Mouse (Mus musculus): ENCODE measurements around the gene Wdr62.

Wdr62 gene

GRCm38 (mm10) chr7:30279951-30280669, at the start of gene Wdr62, which contains the start of gene Thap8:
Gene Wdr62, minus strand, starts transcription at chr7:30280419.
Gene Thap8, plus strand, starts transcription at chr7:30280094.
- WGBS = under 1% methylated on average over 48 of the region's 49 CpGs

GRCm38 (mm10) chr7:30328379-30328778, 48.2 kb upstream of the Wdr62 start:
- WGBS = 59% methylated on average over 10 of the region's 10 CpGs

- 60% methylated on average over 15 of the region's 15 CpGs for WGBS
Measured at GRCm38 (mm10) chr7:30327140-30327539, 46.9 kb upstream of the Wdr62 start.

GRCm38 (mm10) chr7:30325364-30325763, 45.1 kb upstream of the Wdr62 start:
- 42% methylated on average over 2 of the region's 2 CpGs for WGBS

- whole genome bisulfite sequencing = 65% methylated on average over 5 of the region's 5 CpGs
Measured at GRCm38 (mm10) chr7:30324300-30324944, 44.2 kb upstream of the Wdr62 start.

GRCm38 (mm10) chr7:30323795-30324194, 43.6 kb upstream of the Wdr62 start, which contains the start of gene Sdhaf1:
Gene Sdhaf1, minus strand, starts transcription at chr7:30323895.
- WGBS = 71% methylated on average over 3 of the region's 3 CpGs

- 28% methylated on average over 6 of the region's 6 CpGs for WGBS
Measured at GRCm38 (mm10) chr7:30322865-30323264, 42.6 kb upstream of the Wdr62 start.

- WGBS = 1% methylated on average over 20 of the region's 20 CpGs
Measured at GRCm38 (mm10) chr7:30322285-30322667, 42.1 kb upstream of the Wdr62 start.

GRCm38 (mm10) chr7:30321539-30322284, 41.5 kb upstream of the Wdr62 start, which contains the start of gene E130208F15Rik:
Gene E130208F15Rik, plus strand, starts transcription at chr7:30321740.
- WGBS = under 1% methylated on average over 63 of the region's 63 CpGs

GRCm38 (mm10) chr7:30320946-30321345, 40.7 kb upstream of the Wdr62 start:
- 79% methylated on average over 2 of the region's 2 CpGs for WGBS

- 96% methylated on average over 3 of the region's 3 CpGs for WGBS
Measured at GRCm38 (mm10) chr7:30318142-30318541, 37.9 kb upstream of the Wdr62 start.

GRCm38 (mm10) chr7:30315559-30316529, 35.6 kb upstream of the Wdr62 start:
- 85% methylated on average over 13 of the region's 13 CpGs for WGBS

- WGBS = 40% methylated on average over 9 of the region's 9 CpGs
Measured at GRCm38 (mm10) chr7:30314721-30315155, 34.5 kb upstream of the Wdr62 start, which contains the start of gene Syne4. Gene Syne4, plus strand, starts transcription at chr7:30314807.

GRCm38 (mm10) chr7:30313666-30314320, 33.6 kb upstream of the Wdr62 start:
- 64% methylated on average over 27 of the region's 27 CpGs for WGBS

- 88% methylated on average over 12 of the region's 12 CpGs for WGBS
Measured at GRCm38 (mm10) chr7:30310136-30310535, 29.9 kb upstream of the Wdr62 start.

- WGBS = 61% methylated on average over 15 of the region's 15 CpGs
Measured at GRCm38 (mm10) chr7:30309395-30310129, 29.3 kb upstream of the Wdr62 start.

GRCm38 (mm10) chr7:30308076-30309005, 28.1 kb upstream of the Wdr62 start, which contains the start of gene Alkbh6:
Gene Alkbh6, plus strand, starts transcription at chr7:30308717.
- 4% methylated on average over 27 of the region's 27 CpGs for WGBS

GRCm38 (mm10) chr7:30306083-30306779, 26.0 kb upstream of the Wdr62 start:
- 81% methylated on average over 16 of the region's 16 CpGs for WGBS

All from cerebral cortex, adult 2 months (tissue).